Mouse (Mus musculus): ENCODE data around the gene Baz2a. TPM values are rescaled to one million over a fixed set of nuclear protein-coding genes. Genes with fewer than 3 reads are reported as not detected.

Gene Baz2a
- polyA plus RNA-seq, 1 experiment, result 53.8 TPM

- TF ChIP-seq POLR2A (IDR thresholded peaks at IDR 0.05; ENCODE audit: insufficient read depth, low read depth, low read length) (0 out of 2 replicates have a peak, but pooled peaks have one; percentile 25), CTCF (IDR thresholded peaks at IDR 0.05; ENCODE audit: insufficient read depth, low read depth, low read length) (no peak)
- Histone ChIP-seq H3K27ac (ENCODE audit: insufficient read depth, low read depth, low read length) (no peak overlapping the region; the same call in 1 of the 2 replicates), H3K4me3 (ENCODE audit: insufficient read depth, low read depth, low read length) (peak overlapping the region; percentile 92), H3K4me1 (ENCODE audit: control insufficient read depth, insufficient read depth, low read length) (peaks cover 21% of the 10 kb centered on the region)
- under 1% methylated on average over 85 of the region's 86 CpGs for WGBS
Observed at GRCm38 (mm10) chr10:128096693-128097586, 5.6 kb downstream of the Baz2a start.

- no peak overlapping the region; the same call in 1 of the 2 replicates for H3K27ac ChIP-seq (ENCODE audit: insufficient read depth, low read depth, low read length)
- TF ChIP-seq POLR2A (IDR thresholded peaks at IDR 0.05; ENCODE audit: insufficient read depth, low read depth, low read length) (no peak), CTCF (IDR thresholded peaks at IDR 0.05; ENCODE audit: insufficient read depth, low read depth, low read length) (no peak)
- H3K4me3 ChIP-seq (ENCODE audit: insufficient read depth, low read depth, low read length), result peak overlapping the region; percentile 92
- under 1% methylated on average over 13 of the region's 13 CpGs for WGBS
- peaks cover 17% of the 10 kb centered on the region for H3K4me1 ChIP-seq (ENCODE audit: control insufficient read depth, insufficient read depth, low read length)
Observed at GRCm38 (mm10) chr10:128097587-128097971, 6.2 kb downstream of the Baz2a start.

GRCm38 (mm10) chr10:128110103-128110761, 18.9 kb downstream of the Baz2a start:
- Histone ChIP-seq H3K27ac (ENCODE audit: insufficient read depth, low read depth, low read length) (no peak overlapping the region), H3K4me3 (ENCODE audit: insufficient read depth, low read depth, low read length) (no peak overlapping the region), H3K4me1 (ENCODE audit: control insufficient read depth, insufficient read depth, low read length) (peaks cover 15% of the 10 kb centered on the region)
- TF ChIP-seq POLR2A (IDR thresholded peaks at IDR 0.05; ENCODE audit: insufficient read depth, low read depth, low read length) (no peak), CTCF (IDR thresholded peaks at IDR 0.05; ENCODE audit: insufficient read depth, low read depth, low read length) (no peak)
- 71% methylated on average over 4 of the region's 4 CpGs for WGBS

GRCm38 (mm10) chr10:128111227-128111626, 19.9 kb downstream of the Baz2a start:
- Histone ChIP-seq H3K4me1 (ENCODE audit: control insufficient read depth, insufficient read depth, low read length) (peaks cover 18% of the 10 kb centered on the region), H3K4me3 (ENCODE audit: insufficient read depth, low read depth, low read length) (no peak overlapping the region), H3K27ac (ENCODE audit: insufficient read depth, low read depth, low read length) (no peak overlapping the region)
- TF ChIP-seq CTCF (IDR thresholded peaks at IDR 0.05; ENCODE audit: insufficient read depth, low read depth, low read length) (no peak), POLR2A (IDR thresholded peaks at IDR 0.05; ENCODE audit: insufficient read depth, low read depth, low read length) (no peak)

GRCm38 (mm10) chr10:128123833-128124232, 32.5 kb downstream of the Baz2a start:
- Histone ChIP-seq H3K27ac (ENCODE audit: insufficient read depth, low read depth, low read length) (no peak overlapping the region), H3K4me3 (ENCODE audit: insufficient read depth, low read depth, low read length) (no peak overlapping the region), H3K4me1 (ENCODE audit: control insufficient read depth, insufficient read depth, low read length) (no peaks in the 10 kb centered on the region)
- TF ChIP-seq CTCF (IDR thresholded peaks at IDR 0.05; ENCODE audit: insufficient read depth, low read depth, low read length) (no peak), POLR2A (IDR thresholded peaks at IDR 0.05; ENCODE audit: insufficient read depth, low read depth, low read length) (no peak)
- WGBS, result 86% methylated on average over 7 of the region's 7 CpGs

GRCm38 (mm10) chr10:128124831-128125230, 33.5 kb downstream of the Baz2a start:
- TF ChIP-seq CTCF (IDR thresholded peaks at IDR 0.05; ENCODE audit: insufficient read depth, low read depth, low read length) (no peak), POLR2A (IDR thresholded peaks at IDR 0.05; ENCODE audit: insufficient read depth, low read depth, low read length) (no peak)
- Histone ChIP-seq H3K27ac (ENCODE audit: insufficient read depth, low read depth, low read length) (no peak overlapping the region), H3K4me1 (ENCODE audit: control insufficient read depth, insufficient read depth, low read length) (no peaks in the 10 kb centered on the region), H3K4me3 (ENCODE audit: insufficient read depth, low read depth, low read length) (no peak overlapping the region)
- 95% methylated on average over 9 of the region's 9 CpGs for WGBS

GRCm38 (mm10) chr10:128125951-128126350, 34.6 kb downstream of the Baz2a start:
- WGBS, result 91% methylated on average over 14 of the region's 14 CpGs
- H3K4me1 ChIP-seq (ENCODE audit: control insufficient read depth, insufficient read depth, low read length), result no peaks in the 10 kb centered on the region
- no peak for TF ChIP-seq CTCF (IDR thresholded peaks at IDR 0.05; ENCODE audit: insufficient read depth, low read depth, low read length)
- TF ChIP-seq POLR2A (IDR thresholded peaks at IDR 0.05; ENCODE audit: insufficient read depth, low read depth, low read length), result no peak
- H3K4me3 ChIP-seq (ENCODE audit: insufficient read depth, low read depth, low read length), result no peak overlapping the region
- no peak overlapping the region for H3K27ac ChIP-seq (ENCODE audit: insufficient read depth, low read depth, low read length)

GRCm38 (mm10) chr10:128127497-128127896, 36.1 kb downstream of the Baz2a start:
- H3K4me1 ChIP-seq (ENCODE audit: control insufficient read depth, insufficient read depth, low read length), result peaks cover 3% of the 10 kb centered on the region; the same call in 1 of the 2 replicates
- H3K27ac ChIP-seq (ENCODE audit: insufficient read depth, low read depth, low read length), result no peak overlapping the region
- WGBS, result 67% methylated on average over 5 of the region's 5 CpGs
- no peak for TF ChIP-seq POLR2A (IDR thresholded peaks at IDR 0.05; ENCODE audit: insufficient read depth, low read depth, low read length)
- no peak for TF ChIP-seq CTCF (IDR thresholded peaks at IDR 0.05; ENCODE audit: insufficient read depth, low read depth, low read length)
- no peak overlapping the region for H3K4me3 ChIP-seq (ENCODE audit: insufficient read depth, low read depth, low read length)

- 86% methylated on average over 8 of the region's 8 CpGs for WGBS
- no peak overlapping the region for H3K4me3 ChIP-seq (ENCODE audit: insufficient read depth, low read depth, low read length)
- no peak overlapping the region for H3K27ac ChIP-seq (ENCODE audit: insufficient read depth, low read depth, low read length)
- no peak for TF ChIP-seq POLR2A (IDR thresholded peaks at IDR 0.05; ENCODE audit: insufficient read depth, low read depth, low read length)
- no peak for TF ChIP-seq CTCF (IDR thresholded peaks at IDR 0.05; ENCODE audit: insufficient read depth, low read depth, low read length)
- H3K4me1 ChIP-seq (ENCODE audit: control insufficient read depth, insufficient read depth, low read length), result peaks cover 6% of the 10 kb centered on the region
Observed at GRCm38 (mm10) chr10:128128143-128128542, 36.8 kb downstream of the Baz2a start.

All from olfactory bulb, adult 2 months (tissue).